Mouse (Mus musculus): ENCODE results near the gene Bckdha.

DNA sequence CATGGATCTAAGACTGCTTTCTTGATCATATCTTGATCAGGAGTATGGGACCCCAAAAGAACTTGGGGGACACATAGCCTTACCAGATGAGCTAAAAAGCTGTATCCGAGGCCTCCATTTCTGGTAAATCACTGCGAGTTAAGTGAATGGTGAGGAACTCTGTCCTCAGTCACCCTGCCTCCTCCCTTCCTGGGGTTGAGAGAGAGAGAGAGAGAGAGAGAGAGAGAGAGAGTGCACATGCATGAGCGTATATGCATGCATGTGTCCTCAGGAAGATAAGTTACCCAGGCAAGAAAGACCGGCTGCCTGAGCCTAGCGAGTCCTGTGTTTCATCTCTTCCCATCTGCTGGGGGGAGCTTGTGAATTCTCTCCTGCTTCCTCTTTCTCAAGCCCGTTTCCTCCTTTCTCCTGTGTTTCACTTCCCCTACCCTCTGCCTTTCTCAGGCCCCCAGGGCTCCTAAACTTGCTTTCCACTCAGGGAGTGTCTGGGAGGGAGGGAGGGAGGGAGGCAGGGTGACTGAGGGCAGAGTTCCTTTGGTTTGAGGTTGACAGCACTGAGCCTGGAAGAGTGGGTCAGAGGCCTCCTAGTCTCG is 47.9 kb upstream of the Bckdha start:
- no peak for TF ChIP-seq CTCF (IDR thresholded peaks at IDR 0.05; ENCODE audit: insufficient read depth, low read depth, low read length)
- no peak for TF ChIP-seq POLR2A (IDR thresholded peaks at IDR 0.05; ENCODE audit: insufficient read depth, low read depth, low read length)

All from olfactory bulb, adult 2 months (tissue).